Mouse (Mus musculus): ENCODE measurements around the gene Necap2. TPM values are rescaled to one million over a fixed set of nuclear protein-coding genes. Genes with fewer than 3 reads are reported as not detected.

Necap2 gene
- polyA plus RNA-seq, 1 experiment = 60.3 TPM

DNA sequence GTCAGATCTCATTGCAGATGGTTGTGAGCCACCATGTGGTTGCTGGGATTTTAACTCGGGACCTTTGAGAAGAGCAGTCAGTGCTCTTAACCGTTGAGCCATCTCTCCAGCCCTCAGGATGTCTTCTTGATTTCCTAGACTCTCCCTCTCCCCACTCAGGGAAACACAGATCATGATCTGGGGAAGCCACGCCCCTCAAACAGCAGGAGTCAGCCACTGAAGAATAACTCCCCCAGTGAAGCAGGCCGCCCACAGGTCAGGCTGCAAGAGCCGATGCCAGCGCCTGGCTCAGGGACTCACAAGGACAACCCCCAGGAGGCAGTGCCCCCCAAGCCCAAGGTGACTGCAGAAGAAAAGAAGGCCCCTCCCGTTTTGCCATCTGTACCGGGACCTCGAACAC, 18.6 kb upstream of the Necap2 start:
- WGBS = 11% methylated on average over 9 of the region's 9 CpGs
- DNase-seq = no peak

DNA sequence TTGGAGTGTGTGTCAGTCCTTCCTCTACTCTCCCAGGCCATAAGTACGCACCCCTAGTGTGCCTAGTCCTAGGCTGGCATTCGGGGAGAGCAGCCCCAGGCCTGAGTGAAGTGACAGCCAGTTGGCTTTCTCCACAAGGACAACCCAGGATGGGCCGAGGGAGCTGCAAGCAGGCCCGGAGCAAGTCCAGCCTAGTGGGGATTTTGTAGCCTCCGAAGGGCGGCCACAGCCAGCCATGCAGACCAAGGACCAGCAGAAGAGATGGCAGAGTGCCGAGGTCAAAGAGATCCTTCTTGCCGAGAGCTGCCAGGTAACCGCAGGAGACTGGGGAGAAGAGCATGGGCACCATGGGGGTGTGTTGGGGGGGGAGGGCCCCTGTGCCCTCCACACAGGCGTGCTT, 16.9 kb upstream of the Necap2 start:
- Histone ChIP-seq H3K27me3 (replicated peaks; ENCODE audit: control insufficient read depth, insufficient read depth, low read length) (no peaks in the 10 kb centered on the region), H3K4me1 (ENCODE audit: control insufficient read depth, insufficient read depth, low read length) (no peaks in the 10 kb centered on the region), H3K4me3 (ENCODE audit: insufficient read depth, low read depth, low read length) (no peak overlapping the region), H3K36me3 (ENCODE audit: control insufficient read depth, insufficient read depth, low read length) (no peaks in the 10 kb centered on the region), H3K27ac (ENCODE audit: insufficient read depth, low read depth, low read length) (no peak overlapping the region)
- peak; percentile 63 for DNase-seq
- 77% methylated on average over 10 of the region's 10 CpGs for WGBS
- TF ChIP-seq POLR2A (IDR thresholded peaks at IDR 0.05; ENCODE audit: low read depth, low read length) = no peak
- no peak for TF ChIP-seq CTCF (conservative IDR thresholded peaks at IDR 0.05; ENCODE audit: insufficient read depth, insufficient read length, low read depth, low read length)

More for the DNA sequence above, 18.6 kb upstream of the Necap2 start:
- Histone ChIP-seq H3K36me3 (ENCODE audit: control insufficient read depth, insufficient read depth, low read length) (no peaks in the 10 kb centered on the region), H3K4me1 (ENCODE audit: control insufficient read depth, insufficient read depth, low read length) (no peaks in the 10 kb centered on the region), H3K27ac (ENCODE audit: insufficient read depth, low read depth, low read length) (no peak overlapping the region), H3K4me3 (ENCODE audit: insufficient read depth, low read depth, low read length) (no peak overlapping the region), H3K27me3 (replicated peaks; ENCODE audit: control insufficient read depth, insufficient read depth, low read length) (no peaks in the 10 kb centered on the region)
- TF ChIP-seq CTCF (conservative IDR thresholded peaks at IDR 0.05; ENCODE audit: insufficient read depth, insufficient read length, low read depth, low read length) (no peak), POLR2A (IDR thresholded peaks at IDR 0.05; ENCODE audit: low read depth, low read length) (no peak)

DNA sequence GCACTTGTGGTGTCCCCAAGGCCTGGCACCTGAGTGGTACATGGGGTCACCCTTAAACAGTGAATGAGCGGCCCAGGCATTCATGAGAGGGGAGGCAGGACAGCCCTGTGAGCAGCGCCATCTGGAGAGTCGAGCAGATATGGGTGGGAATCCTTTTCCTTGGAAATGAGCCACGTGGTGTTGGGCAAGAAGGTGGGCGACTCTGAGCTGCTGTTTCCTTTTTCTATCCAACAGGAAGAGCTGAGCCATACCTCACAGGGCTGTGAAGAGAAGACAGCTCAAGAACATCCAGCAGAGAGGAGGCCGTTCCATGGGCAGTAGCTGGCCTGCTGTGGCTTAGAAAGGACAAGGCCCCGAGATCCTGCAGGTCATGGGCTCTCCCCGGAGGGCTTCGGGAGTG, 10.6 kb upstream of the Necap2 start:
- Histone ChIP-seq H3K4me1 (ENCODE audit: control insufficient read depth, insufficient read depth, low read length) (no peaks in the 10 kb centered on the region; the same call in 1 of the 2 replicates), H3K4me3 (ENCODE audit: insufficient read depth, low read depth, low read length) (no peak overlapping the region), H3K27ac (ENCODE audit: insufficient read depth, low read depth, low read length) (no peak overlapping the region), H3K27me3 (replicated peaks; ENCODE audit: control insufficient read depth, insufficient read depth, low read length) (no peaks in the 10 kb centered on the region), H3K36me3 (ENCODE audit: control insufficient read depth, insufficient read depth, low read length) (no peaks in the 10 kb centered on the region)
- WGBS = 60% methylated on average over 9 of the region's 9 CpGs
- no peak for DNase-seq
- no peak for TF ChIP-seq CTCF (conservative IDR thresholded peaks at IDR 0.05; ENCODE audit: insufficient read depth, insufficient read length, low read depth, low read length)
- no peak for TF ChIP-seq POLR2A (IDR thresholded peaks at IDR 0.05; ENCODE audit: low read depth, low read length)

DNA sequence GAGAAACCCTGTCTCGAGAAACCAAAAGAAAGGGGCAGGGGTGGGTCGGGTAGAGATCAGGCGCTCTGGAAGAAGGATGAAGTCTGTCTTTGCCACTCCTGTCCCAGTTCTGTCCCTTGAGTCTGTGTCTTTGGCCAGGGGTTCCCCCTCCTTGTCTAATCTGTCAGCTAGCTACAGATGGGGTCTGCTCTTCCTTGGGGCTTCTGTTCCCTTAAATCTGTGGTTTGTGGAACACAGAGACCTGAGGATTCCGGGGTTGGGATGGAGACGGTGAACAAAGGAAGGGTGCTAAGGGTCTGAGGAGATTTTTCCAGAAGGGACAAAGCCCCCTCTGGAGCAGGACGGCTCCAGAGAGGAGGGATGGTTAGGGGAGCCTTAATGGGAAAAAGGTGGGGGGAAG, 9.9 kb upstream of the Necap2 start, which contains the start of gene Spata21:
Spata21 (plus strand) TSS at position 301 of the 400 bp plus-strand sequence.
- 86% methylated on average over 6 of the region's 6 CpGs for WGBS
- DNase-seq = no peak
- Histone ChIP-seq H3K27ac (ENCODE audit: insufficient read depth, low read depth, low read length) (no peak within 1 kb of the TSS), H3K27me3 (replicated peaks; ENCODE audit: control insufficient read depth, insufficient read depth, low read length) (no peaks in the 10 kb centered on the region), H3K36me3 (ENCODE audit: control insufficient read depth, insufficient read depth, low read length) (no peaks in the 10 kb centered on the region), H3K4me1 (ENCODE audit: control insufficient read depth, insufficient read depth, low read length) (no peaks in the 10 kb centered on the region; the same call in 1 of the 2 replicates), H3K4me3 (ENCODE audit: insufficient read depth, low read depth, low read length) (no peak within 1 kb of the TSS)
- TF ChIP-seq POLR2A (IDR thresholded peaks at IDR 0.05; ENCODE audit: low read depth, low read length) (no peak), CTCF (conservative IDR thresholded peaks at IDR 0.05; ENCODE audit: insufficient read depth, insufficient read length, low read depth, low read length) (no peak)

DNA sequence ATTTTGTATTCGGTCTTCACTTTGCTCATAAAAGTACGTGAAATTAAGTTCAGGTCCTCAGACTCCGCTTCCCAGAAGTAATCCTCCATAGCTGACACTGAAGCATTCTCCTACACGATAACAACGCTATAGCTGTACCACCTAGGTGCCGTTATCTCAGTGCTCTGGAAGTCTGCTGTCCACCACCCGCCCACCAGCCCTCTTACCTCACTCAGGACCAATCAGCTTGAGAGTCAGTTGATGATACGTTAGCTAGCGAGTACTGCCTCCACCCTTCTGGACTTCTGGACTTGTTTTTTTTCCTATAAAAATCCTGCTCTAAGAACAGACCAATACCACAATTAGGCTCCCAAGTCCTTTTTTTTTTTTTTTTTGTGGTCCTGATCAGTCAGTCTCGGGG, 8.7 kb upstream of the Necap2 start:
- no peaks in the 10 kb centered on the region for H3K36me3 ChIP-seq (ENCODE audit: control insufficient read depth, insufficient read depth, low read length)
- H3K27me3 ChIP-seq (replicated peaks; ENCODE audit: control insufficient read depth, insufficient read depth, low read length) = no peaks in the 10 kb centered on the region
- no peak overlapping the region for H3K4me3 ChIP-seq (ENCODE audit: insufficient read depth, low read depth, low read length)
- TF ChIP-seq CTCF (conservative IDR thresholded peaks at IDR 0.05; ENCODE audit: insufficient read depth, insufficient read length, low read depth, low read length) (no peak), POLR2A (IDR thresholded peaks at IDR 0.05; ENCODE audit: low read depth, low read length) (no peak)
- H3K27ac ChIP-seq (ENCODE audit: insufficient read depth, low read depth, low read length) = no peak overlapping the region
- 71% methylated on average over 10 of the region's 10 CpGs for WGBS
- no peaks in the 10 kb centered on the region; the same call in 1 of the 2 replicates for H3K4me1 ChIP-seq (ENCODE audit: control insufficient read depth, insufficient read depth, low read length)
- no peak for DNase-seq

GRCm38 (mm10) chr4:141078510-141079137, 467 bp upstream of the Necap2 start:
- WGBS = 72% methylated on average over 18 of the region's 18 CpGs
- H3K4me1 ChIP-seq (ENCODE audit: control insufficient read depth, insufficient read depth, low read length) = peaks cover 8% of the 10 kb centered on the region; the same call in 1 of the 2 replicates
- TF ChIP-seq POLR2A (IDR thresholded peaks at IDR 0.05; ENCODE audit: low read depth, low read length) (no peak), CTCF (conservative IDR thresholded peaks at IDR 0.05; ENCODE audit: insufficient read depth, insufficient read length, low read depth, low read length) (no peak)
- H3K4me3 ChIP-seq (ENCODE audit: insufficient read depth, low read depth, low read length) = no peak overlapping the region
- no peak for DNase-seq
- no peak overlapping the region for H3K27ac ChIP-seq (ENCODE audit: insufficient read depth, low read depth, low read length)
- no peaks in the 10 kb centered on the region for H3K27me3 ChIP-seq (replicated peaks; ENCODE audit: control insufficient read depth, insufficient read depth, low read length)
- no peaks in the 10 kb centered on the region for H3K36me3 ChIP-seq (ENCODE audit: control insufficient read depth, insufficient read depth, low read length)

- H3K4me1 ChIP-seq (ENCODE audit: control insufficient read depth, insufficient read depth, low read length) = peaks cover 8% of the 10 kb centered on the region; the same call in 1 of the 2 replicates
- no peak for TF ChIP-seq POLR2A (IDR thresholded peaks at IDR 0.05; ENCODE audit: low read depth, low read length)
- no peak for TF ChIP-seq CTCF (conservative IDR thresholded peaks at IDR 0.05; ENCODE audit: insufficient read depth, insufficient read length, low read depth, low read length)
- peak overlapping the region; percentile 81 for H3K4me3 ChIP-seq (ENCODE audit: insufficient read depth, low read depth, low read length)
- DNase-seq = no peak
- H3K36me3 ChIP-seq (ENCODE audit: control insufficient read depth, insufficient read depth, low read length) = no peaks in the 10 kb centered on the region; the same call in 1 of the 2 replicates
- no peaks in the 10 kb centered on the region for H3K27me3 ChIP-seq (replicated peaks; ENCODE audit: control insufficient read depth, insufficient read depth, low read length)
- 65% methylated on average over 17 of the region's 17 CpGs for WGBS
- no peak overlapping the region for H3K27ac ChIP-seq (ENCODE audit: insufficient read depth, low read depth, low read length)
These were observed 1.2 kb downstream of the Necap2 start for GRCm38 (mm10) chr4:141076761-141077506.
